Mouse (Mus musculus) ES-E14 (cell line): ENCODE data around the gene Dennd4c.

Experiments
- MAFK ChIP-seq: IDR thresholded peaks from 2 replicates; pipeline ENCODE4 v1.6.1; 2014; ENCODE audit warnings: mild to moderate bottlenecking, low read depth, low read length, inconsistent platforms; ENCODE audit not compliant: insufficient read depth
- ZC3H11A ChIP-seq: IDR thresholded peaks from 2 replicates; pipeline ENCODE4 v1.6.1; 2012; ENCODE audit warnings: low read depth, mild to moderate bottlenecking, inconsistent platforms, low read length, borderline replicate concordance

- TF ChIP-seq MAFK, result no peak
- TF ChIP-seq ZC3H11A, result no peak
These were observed 23.2 kb upstream of the Dennd4c start for GRCm38 (mm10) chr4:86725175-86725574.
